Mouse (Mus musculus) urinary bladder, adult 18-20 months (tissue): ENCODE results near the gene Skap1.

Source experiments
- DNase-seq, 2 experiments: peaks; one replicate each; pipeline ENCODE4 v3.0.0; 2022; ENCODE audit warnings: low spot score in 2 of 2, mixed read lengths in 2 of 2

Gene Skap1

GRCm38 (mm10) chr11:96560229-96560628 is 95.8 kb downstream of the Skap1 start:
- DNase-seq: no peak

- no peak for DNase-seq
Measured at GRCm38 (mm10) chr11:96564088-96564487, 99.7 kb downstream of the Skap1 start.

GRCm38 (mm10) chr11:96572515-96572914 is 108.1 kb downstream of the Skap1 start:
- no peak for DNase-seq

- no peak for DNase-seq
Measured at GRCm38 (mm10) chr11:96576491-96577427, 112.4 kb downstream of the Skap1 start.

GRCm38 (mm10) chr11:96578551-96579283 is 114.3 kb downstream of the Skap1 start:
- no peak for DNase-seq

GRCm38 (mm10) chr11:96581604-96582384 is 117.4 kb downstream of the Skap1 start:
- peak in 1 of 2 experiments; percentile 9 for DNase-seq

GRCm38 (mm10) chr11:96582595-96582994 is 118.2 kb downstream of the Skap1 start:
- DNase-seq: no peak

- DNase-seq: no peak
Measured at GRCm38 (mm10) chr11:96589828-96590227, 125.4 kb downstream of the Skap1 start.

- DNase-seq: no peak
Measured at GRCm38 (mm10) chr11:96595890-96596289, 131.5 kb downstream of the Skap1 start.

GRCm38 (mm10) chr11:96596301-96596700 is 131.9 kb downstream of the Skap1 start:
- no peak for DNase-seq

GRCm38 (mm10) chr11:96602806-96603205 is 138.4 kb downstream of the Skap1 start:
- DNase-seq: no peak

GRCm38 (mm10) chr11:96604306-96604705 is 139.9 kb downstream of the Skap1 start:
- DNase-seq: no peak

GRCm38 (mm10) chr11:96604751-96605450 is 140.5 kb downstream of the Skap1 start:
- no peak for DNase-seq

- no peak for DNase-seq
Measured at GRCm38 (mm10) chr11:96605516-96605915, 141.1 kb downstream of the Skap1 start.

- DNase-seq: no peak
Measured at GRCm38 (mm10) chr11:96612596-96612995, 148.2 kb downstream of the Skap1 start.

GRCm38 (mm10) chr11:96616792-96617191 is 152.4 kb downstream of the Skap1 start:
- DNase-seq: no peak

- no peak for DNase-seq
Measured at GRCm38 (mm10) chr11:96618789-96619445, 154.5 kb downstream of the Skap1 start.

GRCm38 (mm10) chr11:96619576-96619975 is 155.2 kb downstream of the Skap1 start:
- no peak for DNase-seq

- no peak for DNase-seq
Measured at GRCm38 (mm10) chr11:96620006-96620405, 155.6 kb downstream of the Skap1 start.

GRCm38 (mm10) chr11:96620660-96621059 is 156.3 kb downstream of the Skap1 start:
- DNase-seq: no peak

- peak; percentile 53 to 57 for DNase-seq
Measured at GRCm38 (mm10) chr11:96621167-96621566, 156.8 kb downstream of the Skap1 start.
